Mouse (Mus musculus) left cerebral cortex, adult 18-20 months (tissue): Measurements from ENCODE around the gene Sugt1. TPM values are rescaled to one million over a fixed set of nuclear protein-coding genes. Genes with fewer than 3 reads are reported as not detected.
A peak's percentile ranks its signal among the peaks of the same experiment; 100 is the strongest.

Source experiments
- DNase-seq, 2 experiments: peaks; one replicate each; pipeline ENCODE4 v3.0.0; 2021 to 2022; ENCODE audit warnings: low spot score in 2 of 2, mixed read lengths in 1 of 2
- long read RNA-seq, 2 experiments: library from polyadenylated mRNA; stranded (forward); transcript quantifications; one replicate each; pipeline ENCODE4 v2.0.0; 2021
- total RNA-seq, 2 experiments: library from RNA; stranded (reverse); gene quantifications; 2 replicates each; pipeline ENCODE4 v1.2.3; 2021

The Sugt1 gene
- 10 to 100 TPM; 88.2 to 97.0 TPM for total RNA-seq
- long read RNA-seq, experiment 1, full-length matches to known transcripts, result 52 of 68 reads
- long read RNA-seq, experiment 1, partial matches to known transcripts, result 0 of 68 reads
- long read RNA-seq, experiment 1, other reads (novel, unspliced or antisense), result 16 of 68 reads
- long read RNA-seq, experiment 2, full-length matches to known transcripts, result 33 of 41 reads
- long read RNA-seq, experiment 2, partial matches to known transcripts, result 0 of 41 reads
- long read RNA-seq, experiment 2, other reads (novel, unspliced or antisense), result 8 of 41 reads

DNA sequence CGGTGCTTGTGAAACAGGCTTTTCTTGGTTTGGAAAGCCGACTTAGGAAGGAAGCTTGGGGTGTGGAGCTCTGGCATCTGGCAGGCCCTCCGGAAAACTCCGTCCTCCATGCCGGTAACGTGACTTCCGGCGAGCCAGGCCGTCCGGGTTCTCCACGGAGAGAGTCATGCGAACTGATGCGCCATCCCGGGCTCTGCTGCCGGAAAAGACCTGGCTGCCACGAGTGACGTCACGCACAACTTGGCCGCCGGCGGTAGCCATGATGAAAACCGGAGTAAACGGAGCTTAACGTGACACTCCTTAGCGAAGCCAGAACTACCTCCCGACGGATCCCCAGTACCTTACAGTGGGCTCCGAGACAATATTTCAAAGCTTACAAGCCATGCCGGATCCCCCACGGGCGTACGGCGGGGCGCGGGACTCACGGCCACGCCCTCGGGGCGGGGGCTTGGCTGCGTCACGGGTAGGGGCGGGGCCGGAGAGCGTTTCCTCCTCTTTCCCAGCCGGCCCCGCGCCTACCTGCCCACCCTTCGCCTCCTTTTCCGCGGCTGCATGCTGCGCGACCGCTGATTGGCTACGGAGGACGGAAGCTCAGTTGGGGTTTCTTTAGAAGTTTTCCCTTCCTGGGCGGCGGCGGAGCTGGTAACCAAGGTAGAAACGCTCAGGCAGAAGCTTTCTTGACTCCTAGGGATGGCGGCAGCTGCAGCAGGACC lies at the start of gene Sugt1:
TSS of gene Sugt1 (plus strand) at position 553 of the 713 bp plus-strand sequence.
- peak; percentile 96 to 97 for DNase-seq

DNA sequence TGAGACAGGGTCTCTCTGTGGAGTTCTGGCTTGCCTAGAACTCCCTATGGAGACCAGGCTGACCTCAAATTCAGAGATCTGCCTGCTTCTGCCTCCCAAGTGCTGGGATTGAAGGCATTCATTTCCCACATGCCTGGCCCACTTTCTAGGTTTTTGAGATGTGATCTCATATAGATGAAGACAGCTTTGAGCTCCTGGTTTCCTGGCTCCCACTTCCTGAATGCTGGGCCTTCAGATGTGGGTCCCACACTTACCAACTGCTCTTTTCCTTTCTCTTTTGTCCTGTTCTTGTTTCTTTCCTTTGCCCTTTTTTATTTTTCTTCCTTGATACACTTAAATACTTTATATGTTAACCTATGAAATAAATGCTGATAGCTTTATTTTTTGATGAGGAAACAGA lies 49.6 kb upstream of the Sugt1 start:
- DNase-seq, result no peak

DNA sequence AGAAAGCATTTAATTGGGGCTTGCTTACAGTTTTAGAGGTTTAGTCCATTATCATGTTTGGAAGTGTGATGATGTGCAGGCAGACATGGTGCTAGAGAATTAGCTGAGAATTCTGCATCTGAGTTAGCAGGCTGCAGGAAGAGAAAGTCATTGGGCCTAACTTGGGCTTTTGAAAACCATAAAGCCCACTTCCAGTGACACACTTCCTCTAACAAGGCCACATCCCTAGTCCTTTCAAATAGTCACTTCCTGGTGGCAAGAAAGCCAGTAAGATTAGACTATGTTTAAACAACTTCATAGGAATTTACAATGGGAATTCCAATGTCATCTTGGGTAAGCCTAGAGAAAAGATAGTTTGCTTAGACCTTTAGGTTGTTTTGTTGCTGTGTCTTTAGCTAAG lies 45.9 kb upstream of the Sugt1 start:
- DNase-seq, result no peak

DNA sequence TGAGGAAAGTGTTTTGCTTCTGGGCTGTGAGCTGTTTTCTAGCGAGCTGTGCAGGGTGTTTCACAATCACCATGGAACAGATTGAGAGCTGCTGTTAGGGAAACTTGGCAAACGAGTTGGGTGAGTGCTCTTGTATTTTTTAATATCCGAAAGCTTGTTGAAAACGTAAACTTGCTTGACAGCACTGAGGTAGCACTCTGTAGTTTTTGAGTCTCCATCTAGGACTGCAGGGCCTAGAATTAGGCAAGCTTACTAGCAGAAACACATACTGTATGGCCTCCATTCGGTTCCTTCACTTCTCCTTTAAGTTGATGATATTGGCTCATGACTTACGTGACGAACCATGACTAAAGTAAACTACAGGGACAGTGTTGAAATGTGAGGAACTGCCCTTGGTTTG lies 38.1 kb upstream of the Sugt1 start:
- no peak for DNase-seq

DNA sequence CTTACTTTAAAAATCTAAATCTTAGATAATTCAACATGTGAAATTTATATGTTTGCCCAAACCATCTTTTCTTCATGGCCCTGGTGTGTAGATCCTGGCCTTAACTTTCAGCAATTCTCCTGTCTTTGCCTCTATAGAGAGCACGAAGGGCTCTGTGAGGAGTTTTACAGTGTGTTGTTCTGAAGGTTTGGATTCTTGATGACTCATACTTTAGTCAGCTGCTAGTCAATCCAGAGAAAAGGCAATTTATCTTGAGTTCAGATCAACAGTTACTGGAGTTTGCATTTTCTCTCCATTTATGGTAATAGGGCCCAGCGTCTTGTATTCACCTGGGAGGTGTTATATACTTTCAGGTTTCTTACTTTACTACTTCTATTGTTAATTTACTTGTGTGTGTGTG lies 35.6 kb upstream of the Sugt1 start:
- DNase-seq, result no peak

DNA sequence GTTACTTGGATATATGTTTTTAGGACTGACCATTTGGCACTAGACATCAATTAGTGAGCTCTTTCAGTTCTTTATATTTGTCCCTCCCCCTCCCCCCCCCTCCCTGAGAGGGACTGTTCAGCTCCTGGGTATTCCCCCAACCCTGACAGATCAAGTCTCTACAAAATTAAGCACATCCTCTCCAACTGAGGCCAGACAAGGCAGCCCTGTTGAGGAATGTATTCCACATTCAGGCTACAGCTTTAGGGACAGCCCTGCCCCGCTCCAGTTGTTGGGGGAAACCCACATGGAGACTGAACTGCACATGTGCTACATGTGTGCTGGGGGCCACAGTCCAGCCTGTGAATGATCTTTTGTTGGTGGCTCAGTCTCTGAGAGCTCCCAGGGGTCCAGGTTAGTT lies 34.6 kb upstream of the Sugt1 start:
- no peak for DNase-seq

DNA sequence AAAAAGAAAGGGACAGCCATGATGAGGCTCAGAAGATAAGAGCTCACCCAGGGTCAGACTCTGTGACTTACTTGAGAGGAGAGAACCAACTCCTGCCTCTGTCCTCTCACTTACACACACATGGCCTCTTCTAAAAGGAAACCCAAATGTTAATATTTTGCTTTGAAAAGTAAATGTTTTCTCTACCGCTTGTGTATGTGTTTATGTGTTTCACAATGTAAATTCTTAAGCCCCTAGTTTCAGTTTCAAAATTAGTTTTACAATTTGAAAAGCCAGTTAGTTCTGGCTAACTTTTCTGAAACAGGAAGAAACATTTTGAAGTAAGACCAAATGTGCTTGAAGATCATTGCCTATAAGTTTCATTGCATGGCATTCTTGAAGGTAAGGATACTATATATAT lies 29.7 kb upstream of the Sugt1 start:
- no peak for DNase-seq

DNA sequence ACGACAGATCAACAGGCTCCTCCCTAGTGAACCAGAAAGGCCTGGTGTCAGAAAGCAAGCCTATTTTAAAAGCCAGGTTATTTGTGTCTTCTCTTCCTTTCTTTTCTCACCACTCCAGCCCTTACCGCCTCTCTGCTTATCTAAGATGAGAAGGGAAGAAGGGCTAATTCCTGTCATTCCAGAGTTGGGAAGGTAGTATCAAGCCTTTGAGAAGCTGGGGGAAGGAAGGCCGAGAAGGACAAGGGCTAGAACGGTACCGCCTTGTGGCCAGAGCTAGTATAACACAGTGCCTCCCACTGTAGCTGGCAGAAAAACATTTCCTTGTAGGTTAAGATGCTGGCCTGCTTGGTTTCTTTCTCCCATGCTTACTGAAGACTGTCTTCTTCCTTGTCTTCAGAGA lies 24.7 kb upstream of the Sugt1 start:
- peak; percentile 5 to 10 for DNase-seq

DNA sequence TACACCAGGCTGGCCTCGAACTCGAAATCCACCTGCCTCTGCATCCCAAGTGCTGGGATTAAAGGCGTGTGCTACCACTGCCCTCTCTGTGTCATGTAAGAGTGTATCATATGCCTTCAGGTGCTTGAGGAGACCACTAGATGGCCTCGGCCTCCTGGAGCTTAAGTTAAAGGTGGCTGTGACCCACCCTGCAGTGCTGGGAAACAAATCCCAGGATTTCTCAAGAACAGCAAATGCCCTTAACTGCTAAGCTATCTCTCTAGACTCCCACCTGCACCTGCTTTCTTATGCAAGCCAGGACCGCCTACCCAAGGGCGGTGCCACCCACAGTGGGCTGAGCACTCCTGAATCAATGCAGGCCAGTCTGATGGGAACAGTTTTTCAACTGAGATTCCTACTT lies 22.7 kb upstream of the Sugt1 start:
- no peak for DNase-seq

DNA sequence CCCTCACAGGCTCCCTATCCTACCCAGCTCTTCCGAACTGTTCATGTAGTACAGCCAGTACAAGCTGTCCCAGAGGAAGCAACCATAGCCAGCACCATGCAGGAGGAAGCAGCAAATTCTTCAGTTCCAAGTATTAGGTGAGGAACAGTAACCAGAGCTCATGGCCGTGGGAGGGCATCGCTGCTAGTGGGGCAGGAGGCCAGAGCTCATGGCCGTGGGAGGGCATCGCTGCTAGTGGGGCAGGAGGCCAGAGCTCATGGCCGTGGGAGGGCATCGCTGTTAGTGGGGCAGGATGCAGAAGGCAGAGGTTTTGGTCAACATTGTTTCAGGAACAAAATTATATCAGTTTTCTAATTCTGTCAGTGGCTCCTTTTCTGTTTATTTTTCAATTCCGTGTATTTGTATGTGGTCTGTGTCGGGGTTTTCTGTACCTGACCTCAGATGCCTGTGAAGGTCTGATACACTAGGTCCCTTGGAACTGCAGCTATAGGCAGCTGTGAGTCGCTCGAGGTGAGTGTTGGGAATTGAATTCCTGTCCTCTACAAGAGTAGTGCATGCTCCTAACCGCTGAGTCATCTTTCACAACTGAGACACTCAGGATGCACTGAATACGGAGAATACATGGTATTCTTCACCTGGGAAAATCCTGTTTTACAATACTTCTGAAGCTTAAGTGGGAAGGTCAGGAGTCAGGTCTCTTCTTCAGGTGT lies 13.9 kb upstream of the Sugt1 start:
- no peak for DNase-seq

DNA sequence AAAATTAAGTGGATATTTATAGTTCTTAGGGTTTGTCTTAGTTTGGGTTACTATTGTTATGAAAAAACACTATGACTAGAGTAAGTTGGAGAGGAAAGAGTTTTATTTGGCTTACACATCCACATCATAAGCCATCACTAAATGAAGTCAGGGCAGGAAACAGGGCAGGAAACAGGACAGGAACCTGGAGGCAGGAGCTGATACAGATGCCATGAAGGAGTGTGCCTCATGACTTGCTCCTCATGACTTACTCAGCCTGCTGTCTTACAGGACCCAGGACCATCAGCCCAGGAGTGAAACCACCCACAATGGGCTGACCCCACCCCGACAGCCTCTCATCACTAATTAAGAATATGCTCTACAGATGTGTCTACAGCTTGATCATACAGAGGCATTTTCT lies 13.1 kb upstream of the Sugt1 start:
- DNase-seq, result no peak

DNA sequence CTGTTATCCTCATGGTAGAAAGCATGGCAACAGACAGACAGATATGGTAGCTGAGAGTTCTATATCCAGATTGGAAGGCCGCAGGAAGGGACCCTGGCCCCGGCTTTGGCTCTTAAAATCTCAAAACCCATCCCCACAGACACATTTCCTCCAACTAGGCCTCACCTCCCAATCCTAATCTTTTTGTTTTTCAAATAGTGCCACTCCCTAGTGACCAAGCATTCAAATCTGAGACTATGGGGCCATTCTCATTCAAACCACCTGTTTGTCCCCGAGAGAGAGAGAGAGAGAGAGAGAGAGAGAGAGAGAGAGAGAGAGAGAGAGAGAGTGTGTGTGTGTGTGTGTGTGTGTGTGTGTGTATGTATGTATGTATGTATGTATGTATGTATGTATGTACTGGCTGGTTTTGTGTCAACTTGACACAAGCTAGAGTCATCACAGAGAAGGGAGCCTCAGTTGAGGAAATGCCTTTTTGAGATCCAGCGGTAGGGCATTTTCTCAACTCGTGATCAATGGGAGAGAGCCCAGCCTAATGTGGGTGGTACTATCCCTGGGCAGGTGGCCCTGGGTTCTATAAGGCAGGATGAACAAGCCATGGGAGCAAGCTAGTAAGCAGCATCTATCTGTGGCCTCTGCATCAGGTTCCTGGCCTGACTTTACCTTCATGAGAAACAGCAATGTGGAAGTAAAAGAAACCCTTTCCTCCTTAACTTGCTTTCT lies 3.8 kb upstream of the Sugt1 start:
- no peak for DNase-seq

DNA sequence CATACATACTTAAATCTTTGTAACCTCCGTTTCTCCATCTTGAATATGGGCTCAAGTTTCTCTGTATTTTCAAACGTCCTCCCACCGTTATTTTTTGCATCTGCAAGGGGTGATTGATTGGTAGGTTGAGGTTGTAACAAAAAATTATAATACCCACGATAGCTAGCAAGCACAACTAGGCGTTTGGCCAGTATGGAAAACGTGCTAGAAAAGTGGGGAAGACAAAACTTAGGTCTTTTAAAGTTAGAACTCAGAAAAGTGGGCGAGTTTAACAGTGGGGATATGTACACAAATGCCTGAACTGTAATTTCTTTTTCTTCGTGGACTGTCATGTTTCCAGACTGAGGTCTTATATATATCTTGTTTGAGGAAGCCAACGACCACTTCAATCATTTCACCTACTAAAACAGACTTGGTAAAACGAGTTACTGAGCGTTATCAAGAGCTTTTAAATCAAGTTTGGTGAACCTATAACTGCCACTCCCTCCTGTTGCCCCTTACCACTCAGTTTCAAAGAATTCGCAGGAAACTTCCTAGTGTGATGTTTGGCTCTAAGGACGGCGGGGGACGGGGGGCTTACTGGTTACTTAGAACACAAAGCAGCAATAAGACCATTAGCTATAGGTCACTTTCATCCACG lies 872 bp upstream of the Sugt1 start:
- DNase-seq, result no peak

DNA sequence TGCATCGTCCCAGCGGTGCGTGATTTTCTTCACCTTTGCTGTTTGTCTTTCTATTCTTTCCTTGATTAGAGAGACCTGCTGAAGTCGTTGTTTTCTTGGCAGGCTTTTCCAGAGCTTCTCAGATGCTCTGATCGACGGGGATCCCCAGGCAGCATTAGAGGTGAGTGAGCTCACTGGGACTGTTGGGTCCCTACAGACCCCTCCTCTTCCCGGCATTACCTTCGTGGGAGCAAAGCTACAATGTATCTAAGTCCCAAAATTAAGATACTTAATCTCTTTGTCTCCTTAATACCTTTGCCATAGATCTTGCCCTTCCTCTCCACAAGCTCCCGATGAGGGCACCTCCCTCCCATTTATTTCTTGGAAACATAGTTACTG lies 350 bp downstream of the Sugt1 start:
- no peak for DNase-seq

DNA sequence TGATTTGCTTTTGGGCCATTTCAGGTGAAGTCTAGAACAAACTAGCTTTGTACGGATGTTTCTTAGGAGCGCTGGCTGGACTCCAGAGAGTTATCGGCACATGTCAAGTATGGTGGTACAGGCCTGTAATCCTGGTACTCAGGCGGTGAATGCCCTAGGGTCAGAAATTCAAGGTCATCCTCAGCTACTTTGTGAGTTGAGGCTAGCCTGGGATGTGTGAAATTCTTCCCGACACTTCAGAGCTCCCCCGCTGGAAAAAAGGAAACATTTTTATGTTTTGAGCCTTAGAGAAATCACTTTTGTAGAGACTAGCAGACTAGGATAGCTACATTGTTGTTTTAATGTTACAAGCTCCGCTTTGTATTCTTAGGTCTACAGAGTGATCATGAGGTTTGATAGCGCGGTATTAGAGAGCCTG lies 1.1 kb downstream of the Sugt1 start:
- DNase-seq, result no peak

DNA sequence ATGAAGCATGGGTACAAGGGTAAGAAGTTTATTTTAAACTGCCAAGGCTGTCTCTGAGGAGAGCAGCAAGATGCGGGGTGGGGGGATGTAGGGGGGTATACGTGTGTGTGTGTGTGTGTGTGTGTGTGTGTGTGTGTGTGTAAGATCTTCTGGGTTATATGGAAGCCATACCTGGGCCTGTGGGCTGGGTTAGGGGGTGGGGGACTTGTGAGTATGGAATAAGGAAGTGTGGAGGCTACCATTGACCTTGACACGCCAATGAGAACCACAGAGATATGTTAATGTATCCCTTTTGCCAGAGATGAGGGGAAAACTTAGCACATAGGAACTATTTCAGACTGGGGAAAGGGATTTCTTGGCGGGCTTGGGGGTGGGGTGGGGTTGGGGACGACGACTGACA lies 1.9 kb downstream of the Sugt1 start:
- no peak for DNase-seq

DNA sequence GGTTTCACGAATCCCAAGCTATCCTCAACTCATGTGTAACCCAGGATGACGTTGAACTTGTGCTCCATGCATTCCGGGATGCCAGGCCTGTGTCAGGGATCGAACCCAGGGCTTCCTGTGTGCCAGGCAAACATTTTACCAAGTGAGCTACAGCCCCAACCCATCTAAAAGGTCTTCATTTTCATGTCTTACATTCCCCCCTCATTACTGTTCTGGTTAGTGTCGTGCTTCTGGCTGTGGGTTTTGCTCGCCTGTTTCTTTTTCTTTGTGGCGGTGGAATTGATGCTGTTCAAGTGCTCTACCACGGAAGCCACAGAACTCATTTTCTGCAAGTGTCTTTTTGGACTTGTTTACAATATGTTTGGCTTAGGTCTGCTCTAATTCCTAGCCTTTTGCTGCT lies 3.4 kb downstream of the Sugt1 start:
- no peak for DNase-seq

DNA sequence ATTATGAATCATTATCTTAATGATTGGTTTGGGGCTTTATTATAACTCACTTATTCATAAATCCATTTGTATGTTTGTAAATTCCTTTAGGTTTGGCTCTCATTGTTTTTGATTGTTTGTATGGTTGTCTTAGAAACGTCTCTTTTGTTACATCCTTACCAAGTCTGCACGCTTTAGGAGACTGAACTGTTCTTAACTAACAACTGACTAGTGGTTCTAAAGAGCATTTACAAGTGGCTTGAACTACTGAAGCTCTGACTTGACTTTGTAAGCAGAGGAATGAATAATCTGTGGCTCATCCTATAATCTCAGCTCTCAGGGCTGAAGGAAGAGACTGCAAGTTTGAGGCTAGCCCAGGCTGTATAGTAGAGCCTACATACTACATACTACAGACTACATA lies 4.1 kb downstream of the Sugt1 start:
- no peak for DNase-seq

DNA sequence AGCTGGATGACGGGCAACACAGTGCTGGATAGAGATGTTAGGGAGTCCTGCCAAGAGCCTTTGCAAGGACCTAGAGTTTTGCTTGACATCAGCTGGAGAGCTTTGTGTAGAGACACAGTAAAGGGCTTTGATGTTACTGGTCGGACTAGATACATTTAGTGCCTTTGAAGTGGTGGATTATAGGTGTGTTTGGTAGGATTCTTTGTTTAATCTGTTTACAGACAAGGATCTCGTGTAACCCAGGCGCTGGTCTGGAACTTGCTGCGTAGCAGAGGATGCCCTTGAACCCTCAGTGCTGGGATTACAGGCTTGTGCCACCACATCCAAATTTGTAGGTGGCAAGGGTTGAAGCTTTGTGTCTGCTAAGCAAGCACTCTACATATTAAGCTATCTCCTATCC lies 6.6 kb downstream of the Sugt1 start:
- DNase-seq, result no peak

DNA sequence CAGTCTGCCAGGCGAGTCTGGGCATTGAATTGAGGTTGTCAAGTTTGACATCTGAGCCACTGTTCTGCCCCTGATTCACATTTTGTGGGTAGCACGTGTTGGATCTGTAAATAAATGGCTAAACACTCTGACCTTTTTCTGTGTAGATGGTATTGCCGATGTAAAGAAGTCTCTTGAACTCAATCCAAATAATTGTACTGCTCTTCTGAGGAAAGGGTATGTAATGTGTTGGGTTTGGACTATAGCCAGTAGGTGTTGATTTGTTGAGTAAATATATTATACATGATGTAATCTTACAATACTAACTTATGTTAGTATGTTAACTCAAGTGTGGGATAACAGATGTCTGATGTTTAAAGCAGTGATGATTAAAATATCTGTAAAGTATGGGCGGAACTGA lies 9.1 kb downstream of the Sugt1 start:
- no peak for DNase-seq

DNA sequence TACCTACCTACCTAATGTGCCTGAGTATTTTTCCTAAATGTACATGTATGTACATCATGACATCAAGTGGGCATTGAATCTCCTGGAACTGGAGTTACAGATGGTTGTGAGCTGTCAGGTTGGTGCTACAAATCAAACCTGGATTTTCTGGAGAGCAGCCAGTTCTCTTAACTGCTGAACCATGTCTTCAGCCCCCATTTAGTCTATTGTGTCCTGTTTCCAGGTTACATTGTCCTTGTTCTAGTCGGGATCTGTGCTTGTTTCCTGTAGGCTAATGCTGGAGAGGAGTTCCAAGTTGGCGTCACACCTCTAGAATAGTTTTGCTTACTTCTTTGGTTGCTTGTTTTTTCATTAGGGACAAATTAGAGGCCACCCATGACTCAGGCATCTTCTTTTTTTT lies 18.4 kb downstream of the Sugt1 start:
- no peak for DNase-seq
